Comparison of ENCODE assay signal across 9 mouse cellular contexts in genomic region chr6:148135769-148136382, GRCm38 (mm10).
A peak's percentile ranks its signal among the peaks of the same experiment; 100 is the strongest.
DNase-seq lines count a peak whose midpoint lies in the region; ATAC-seq and TF ChIP-seq lines count a peak whose summit lies in the region.
"Had no signal": no experiment of that assay in that cellular context is flagged by ENCODE, and none has a peak within 500 bp of the region (broad histone marks: within the 10 kb centered on the region; RNA-seq: fewer than 3 reads in every experiment).

No protein-coding gene starts in this region.

- DNase-seq in MEL (ENCODE audit: low read depth, low spot score): peak; percentile 89
- peak; percentile 58 for DNase-seq in cerebellum, adult 11 months
- DNase-seq in forelimb bud, embryonic 11.5 days (ENCODE audit: low read depth, low spot score): peak; percentile 80
- DNase-seq in layer of hippocampus, postnatal 14 days (ENCODE audit: low spot score in 2 of 2): peak; percentile 71 to 84
- peak; percentile 57 for DNase-seq in lung, postnatal 25 days (ENCODE audit: low spot score)
- peak; percentile 89 for DNase-seq in retina, embryonic 14.5 days (ENCODE audit: low spot score)
- DNase-seq in urinary bladder, adult 18-20 months (ENCODE audit: low spot score in 2 of 2): peak; percentile 22 to 42

- H3K36me3 ChIP-seq in MEL (ENCODE audit: control insufficient read depth in 1 of 2, insufficient read depth in 2 of 2, low read length in 2 of 2): no peaks in the 10 kb centered on the region
- H3K36me3 ChIP-seq in hindbrain, embryonic 13.5 days: no peaks in the 10 kb centered on the region
- H3K36me3 ChIP-seq: limb, embryonic 12.5 days had no signal

- peak; percentile 93 for TF ChIP-seq RAD21 in MEL (IDR thresholded peaks at IDR 0.05; ENCODE audit: low read depth, low read length)

- H3K4me3 ChIP-seq in MEL (ENCODE audit: control insufficient read depth in 1 of 2, insufficient read depth in 1 of 2, low read depth in 2 of 2, low read length in 2 of 2): peak overlapping the region; percentile 2 to 9; a peak in 2 of 4 replicates
- no peak overlapping the region for H3K4me3 ChIP-seq in hindbrain, embryonic 13.5 days
- H3K4me3 ChIP-seq: limb, embryonic 12.5 days had no signal

- no peak overlapping the region; the same call in 1 of the 2 replicates for H3K9ac ChIP-seq in MEL (ENCODE audit: control insufficient read depth, low read depth, low read length, poor library complexity, severe bottlenecking)
- no peak overlapping the region for H3K9ac ChIP-seq in hindbrain, embryonic 13.5 days
- H3K9ac ChIP-seq: limb, embryonic 12.5 days had no signal

- no peaks in the 10 kb centered on the region for H3K79me2 ChIP-seq in MEL (ENCODE audit: control insufficient read depth, insufficient read depth, low read length, poor library complexity)

- WGBS in hindbrain, embryonic 13.5 days: 31% methylated on average over 9 of the region's 9 CpGs

- H3K27ac ChIP-seq in MEL (ENCODE audit: control insufficient read depth, low read depth, low read length): no peak overlapping the region
- H3K27ac ChIP-seq in hindbrain, embryonic 13.5 days: no peak overlapping the region
- H3K27ac ChIP-seq: limb, embryonic 12.5 days had no signal

- peak; percentile 85 to 92 (median 88) for TF ChIP-seq CTCF in MEL (IDR thresholded peaks at IDR 0.05 in 2 of 3, conservative IDR thresholded peaks at IDR 0.05 in 1 of 3; ENCODE audit: control insufficient read depth in 1 of 3, insufficient read depth in 1 of 3, low read depth in 2 of 3, low read length in 3 of 3, poor library complexity in 1 of 3, severe bottlenecking in 1 of 3)

- no peak for TF ChIP-seq EP300 in MEL (IDR thresholded peaks at IDR 0.05; ENCODE audit: low read depth in 1 of 2, low read length in 2 of 2)

- no peak overlapping the region for H3K4me2 ChIP-seq in hindbrain, embryonic 13.5 days
- H3K4me2 ChIP-seq: limb, embryonic 12.5 days had no signal

- TF ChIP-seq POLR2A in MEL (IDR thresholded peaks at IDR 0.05; ENCODE audit: control insufficient read depth in 1 of 2, insufficient read depth in 1 of 2, low read depth in 1 of 2, low read length in 2 of 2, poor library complexity in 1 of 2): 0 out of 4 replicates have a peak, but pooled peaks of 1 of the 2 experiments have one; percentile 20

- no peaks in the 10 kb centered on the region for H3K4me1 ChIP-seq in MEL (ENCODE audit: control insufficient read depth in 1 of 2, insufficient read depth in 2 of 2, low read length in 2 of 2)
- peaks cover 9% of the 10 kb centered on the region for H3K4me1 ChIP-seq in hindbrain, embryonic 13.5 days (replicated peaks)
- H3K4me1 ChIP-seq: limb, embryonic 12.5 days had no signal

- no peaks in the 10 kb centered on the region; a peak in 1 of 4 replicates for H3K27me3 ChIP-seq in MEL (ENCODE audit: control insufficient read depth in 1 of 2, insufficient read depth in 2 of 2, low read length in 2 of 2)
- peaks cover 2% of the 10 kb centered on the region; the same call in 1 of the 2 replicates for H3K27me3 ChIP-seq in hindbrain, embryonic 13.5 days
- H3K27me3 ChIP-seq: limb, embryonic 12.5 days had no signal

- peak; percentile 83 for ATAC-seq in hindbrain, embryonic 13.5 days (ENCODE audit: low FRiP score)

- no peaks in the 10 kb centered on the region for H3K9me3 ChIP-seq in MEL (replicated peaks; ENCODE audit: insufficient read depth, low read length)
- no peaks in the 10 kb centered on the region for H3K9me3 ChIP-seq in hindbrain, embryonic 13.5 days
- H3K9me3 ChIP-seq: limb, embryonic 12.5 days had no signal

TF ChIP-seq in MEL, 35 proteins besides CTCF, POLR2A, EP300 and RAD21:
- TF ChIP-seq ZNF384 (IDR thresholded peaks at IDR 0.05; ENCODE audit: low read depth, low read length) (no peak), POLR2AphosphoS2 (IDR thresholded peaks at IDR 0.05; ENCODE audit: low read length) (no peak), SMC3 (IDR thresholded peaks at IDR 0.05; ENCODE audit: low read depth, low read length) (peak; percentile 84), MAZ (IDR thresholded peaks at IDR 0.05; ENCODE audit: low read depth, low read length) (no peak), HCFC1 (IDR thresholded peaks at IDR 0.05; ENCODE audit: low read depth, low read length) (peak; percentile 56; the same call in 1 of the 2 replicates), ZC3H11A (IDR thresholded peaks at IDR 0.05; ENCODE audit: low read depth, low read length) (peak; percentile 84), TAL1 (IDR thresholded peaks at IDR 0.05; ENCODE audit: low read length) (no peak), ELF1 (IDR thresholded peaks at IDR 0.05; ENCODE audit: low read depth, low read length) (peak; percentile 62; the same call in 1 of the 2 replicates), MAX (IDR thresholded peaks at IDR 0.05; ENCODE audit: low read length) (no peak), SIN3A (IDR thresholded peaks at IDR 0.05; ENCODE audit: low read length) (no peak), TCF12 (IDR thresholded peaks at IDR 0.05; ENCODE audit: low read depth, low read length) (no peak), ZMIZ1 (IDR thresholded peaks at IDR 0.05; ENCODE audit: low read depth, low read length) (no peak)

Comparison
In these comparisons a context has a peak if more than half of its experiments do, and no peak if none do; other contexts are left out.
1. DNase-seq: peak in every context shown above with its lines; median percentile 89 in MEL; 89 in retina, embryonic 14.5 days; 80 in forelimb bud, embryonic 11.5 days; 78 in layer of hippocampus, postnatal 14 days; 58 in cerebellum, adult 11 months; 57 in lung, postnatal 25 days; 32 in urinary bladder, adult 18-20 months.